Mouse (Mus musculus) spleen, embryonic (tissue): ENCODE measurements around the gene Itga5.

Experiments
- CTCF ChIA-PET: fragments of 350-600 bp; sonication (Branson Sonifier 250); formaldehyde crosslinking; loops from one replicate; lab custom pipeline; 2022; lab: Charles Lee

Itga5 gene

DNA sequence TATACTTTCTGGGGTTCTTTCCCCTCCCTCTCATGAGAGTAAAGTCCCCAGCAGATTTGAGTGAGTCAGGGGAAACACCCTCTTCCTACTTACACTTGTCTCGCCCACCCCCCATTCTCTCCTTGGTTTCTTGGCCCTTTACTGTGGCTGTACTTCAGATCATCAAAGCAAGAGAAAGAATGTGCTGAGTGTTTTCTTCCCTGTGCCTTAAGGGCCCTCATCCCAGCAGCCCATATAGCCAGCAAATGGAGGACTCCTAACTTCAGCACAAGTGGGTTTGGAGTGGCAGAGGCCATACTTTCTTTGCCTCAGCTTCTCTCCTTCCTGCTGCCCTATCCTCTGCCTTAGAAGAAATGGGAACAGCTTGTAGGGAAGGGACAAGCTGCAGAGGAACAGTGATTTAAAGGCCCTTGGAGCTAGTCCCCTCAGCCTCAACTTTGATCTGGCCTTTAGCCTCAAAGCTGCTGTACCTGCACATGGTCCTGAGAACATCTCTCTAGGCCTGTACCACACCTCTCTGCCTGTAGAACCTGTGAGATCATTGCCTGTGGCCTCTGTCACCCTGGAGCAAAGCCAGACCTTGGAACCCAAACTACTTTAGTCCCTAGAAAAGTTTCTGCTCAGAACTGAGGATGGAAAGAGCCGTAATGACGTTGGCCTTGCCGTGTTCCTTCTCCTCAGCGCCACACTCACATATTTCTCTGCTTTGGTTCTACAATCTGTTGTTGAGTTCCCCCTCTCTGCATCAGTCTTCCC lies 67.5 kb downstream of the Itga5 start:
- CTCF ChIA-PET = no interaction called here

DNA sequence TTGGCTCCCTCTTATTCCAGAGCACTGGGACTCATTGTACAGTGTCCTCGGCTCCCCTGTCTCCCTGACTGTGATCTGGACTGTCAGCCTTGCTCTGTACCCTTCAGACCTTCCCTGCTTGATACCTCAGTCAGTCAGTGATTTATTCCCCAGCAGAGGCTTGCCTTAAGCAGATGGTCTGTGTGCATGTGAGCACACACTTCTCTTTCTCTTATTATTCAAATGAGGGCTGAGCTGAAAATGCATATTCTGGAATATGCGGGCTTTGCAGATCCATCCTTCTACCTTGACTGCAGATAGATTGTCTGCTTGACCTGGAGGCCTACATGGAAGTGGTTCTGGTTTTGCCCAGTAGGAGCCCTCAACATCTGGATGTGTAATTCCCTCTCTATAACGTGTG lies 68.5 kb downstream of the Itga5 start:
- CTCF ChIA-PET = no interaction called here

DNA sequence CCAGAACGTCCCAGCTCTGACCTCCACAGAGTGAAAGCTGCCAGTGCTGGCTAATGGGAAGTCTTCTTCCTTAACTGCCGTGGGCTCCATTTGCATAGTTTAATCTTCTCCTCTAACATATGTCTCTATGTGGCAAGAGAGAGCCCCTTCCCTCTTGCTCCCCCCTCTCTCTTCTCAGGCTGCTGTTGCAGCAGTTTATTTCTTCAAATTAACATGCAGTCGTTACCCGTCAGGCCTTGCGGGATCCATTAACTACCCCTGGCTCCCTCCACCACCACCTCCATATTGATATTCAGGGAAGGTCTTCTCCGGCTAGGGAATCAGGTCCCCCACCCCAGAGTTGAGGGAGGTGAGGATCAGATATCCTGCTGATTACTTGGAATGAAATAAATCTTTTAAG lies 69.2 kb downstream of the Itga5 start:
- CTCF ChIA-PET = no interaction called here

DNA sequence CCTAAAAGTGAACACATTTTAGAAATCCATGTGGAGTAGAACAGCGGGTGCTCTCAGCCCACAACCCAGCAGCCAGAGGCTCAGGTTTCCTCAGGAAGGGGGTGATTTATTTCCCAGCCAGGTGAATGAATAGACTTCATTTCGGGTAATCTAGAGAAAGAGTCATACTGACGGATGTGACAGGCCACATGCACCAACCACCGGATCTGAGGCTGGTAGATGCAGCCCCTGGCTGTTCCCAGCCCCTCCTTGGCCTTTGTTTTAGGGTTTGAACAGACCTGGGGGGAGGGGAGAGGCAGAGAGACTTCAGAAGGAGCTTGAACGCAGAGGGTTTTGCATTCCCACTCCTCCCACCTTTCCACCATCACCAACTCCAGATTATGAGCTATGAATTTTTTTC lies 70.7 kb downstream of the Itga5 start:
- CTCF ChIA-PET = no interaction called here

DNA sequence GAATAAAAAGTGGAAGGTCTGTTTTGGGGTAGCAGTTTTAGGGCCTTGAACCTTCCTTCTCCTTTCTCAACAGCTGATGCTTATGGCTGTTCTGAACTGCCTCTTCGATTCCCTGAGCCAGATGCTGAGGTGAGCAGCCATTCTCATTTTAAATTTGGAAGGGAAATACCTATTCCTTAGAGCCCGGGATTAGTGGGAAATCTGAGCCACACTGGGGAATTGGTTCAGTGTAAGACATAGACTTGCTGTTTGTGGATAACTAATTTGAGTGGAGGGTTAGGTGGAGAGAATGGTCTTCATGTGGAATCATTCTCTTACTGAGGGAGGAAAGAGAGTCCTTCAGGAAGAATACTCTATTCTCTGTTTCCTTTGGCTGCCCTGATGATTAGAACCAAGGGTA lies 71.9 kb downstream of the Itga5 start:
- CTCF ChIA-PET = interaction anchor here (0.6 to 1.3 kb wide), 2 partner anchors 15 to 73 kb away, joined by 3 to 5 read pairs; no protein-coding TSS in a partner anchor
